Mouse (Mus musculus): Measurements from ENCODE around the gene Olfr135.

Olfr135 gene

GRCm38 (mm10) chr17:38204035-38204434 lies at the start of gene Olfr135:
Olfr135 (plus strand) TSS chr17:38204335.
- DNase-seq (ENCODE audit: low spot score) = no peak

- no peak for DNase-seq (ENCODE audit: low spot score)
Observed at GRCm38 (mm10) chr17:38171088-38171487, 33.0 kb upstream of the Olfr135 start, which contains the start of gene Olfr134. Olfr134 (plus strand) TSS chr17:38171388.

All from ovary, postnatal 36 days (tissue).